Mouse (Mus musculus): ENCODE results near the gene Chst11.
"Not testable (repeated sequence)": the region's sequence is repeated elsewhere in the genome, so short reads cannot be mapped to it uniquely, and the experiment has no call there.

Chst11 gene

DNA sequence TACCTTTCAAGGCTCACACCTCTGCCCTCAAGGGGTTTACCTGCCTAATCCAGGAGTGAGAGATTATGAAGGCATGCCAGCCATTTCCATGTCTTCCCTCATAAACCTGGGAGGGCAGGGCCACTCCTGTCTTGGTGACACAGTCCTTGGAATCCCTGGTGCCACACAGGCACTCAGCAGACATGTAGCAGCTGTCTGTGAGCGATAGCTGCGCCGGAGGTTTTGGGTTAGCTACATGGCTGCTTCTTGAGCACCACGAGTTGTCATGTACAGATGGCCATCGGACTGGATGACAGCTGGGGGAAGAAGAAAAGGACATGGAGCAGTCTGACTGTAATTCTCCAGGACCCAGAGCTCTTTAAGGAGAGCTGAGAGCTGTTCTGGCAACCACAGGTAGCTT, 129.3 kb downstream of the Chst11 start:
- DNase-seq = no peak

DNA sequence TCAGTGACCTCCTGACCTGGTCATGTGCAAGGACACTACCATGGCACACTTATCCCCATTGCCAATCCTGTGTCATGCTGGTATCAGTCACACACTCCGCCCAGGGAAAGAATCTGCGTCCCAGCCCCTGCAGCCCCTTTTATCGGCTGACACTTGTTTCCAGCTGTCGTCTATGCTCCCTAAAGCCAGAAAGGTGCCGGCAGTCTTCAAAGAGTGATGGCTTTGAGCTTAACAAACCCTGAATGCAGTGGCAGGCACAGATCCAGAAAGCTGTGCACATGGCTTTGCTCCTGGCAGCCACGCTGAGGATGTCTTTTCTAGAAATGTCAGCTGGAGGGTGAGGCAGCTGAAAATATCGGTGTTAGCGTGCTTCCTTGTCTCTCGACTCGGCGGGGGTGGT, 131.6 kb downstream of the Chst11 start:
- no peak for DNase-seq

DNA sequence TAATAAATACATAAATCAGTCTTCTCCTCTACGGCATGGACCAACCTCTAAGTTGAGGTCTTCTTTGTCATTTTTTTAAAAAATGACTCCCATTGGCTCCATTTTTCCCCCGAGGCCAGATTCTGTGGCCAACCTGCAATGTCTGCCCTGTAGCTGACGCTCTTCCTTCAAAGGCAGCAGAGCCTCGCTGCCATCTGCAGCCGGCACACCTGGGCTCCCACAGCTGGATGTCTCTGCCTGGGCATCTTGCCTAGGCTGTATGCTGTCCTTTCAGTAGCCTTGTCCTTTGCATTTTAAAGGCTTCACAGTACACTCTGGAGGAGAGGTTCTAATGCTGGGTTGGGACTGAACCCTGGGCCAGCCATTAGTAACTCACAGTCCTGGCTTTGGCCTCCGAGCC, 132.6 kb downstream of the Chst11 start:
- no peak for DNase-seq

DNA sequence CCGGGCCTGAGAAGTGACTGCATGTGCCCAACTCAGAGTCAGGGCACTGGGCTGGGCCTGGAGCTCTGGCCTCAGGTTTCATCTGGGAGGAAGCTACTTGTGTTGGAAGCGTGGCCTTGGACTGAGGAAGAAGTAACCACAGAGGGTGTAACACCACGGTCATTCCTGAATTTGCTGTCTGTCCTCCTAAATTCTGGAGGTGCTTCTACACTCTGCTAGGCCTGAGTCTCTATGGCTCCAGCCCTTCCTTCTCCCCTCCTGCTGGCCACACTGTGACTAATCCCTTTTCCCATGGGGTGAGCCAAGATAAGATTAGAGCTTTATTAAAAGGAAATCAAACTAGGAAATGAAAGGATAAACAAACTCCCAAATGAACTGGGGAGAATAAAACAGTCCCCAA, 133.3 kb downstream of the Chst11 start:
- no peak for DNase-seq

DNA sequence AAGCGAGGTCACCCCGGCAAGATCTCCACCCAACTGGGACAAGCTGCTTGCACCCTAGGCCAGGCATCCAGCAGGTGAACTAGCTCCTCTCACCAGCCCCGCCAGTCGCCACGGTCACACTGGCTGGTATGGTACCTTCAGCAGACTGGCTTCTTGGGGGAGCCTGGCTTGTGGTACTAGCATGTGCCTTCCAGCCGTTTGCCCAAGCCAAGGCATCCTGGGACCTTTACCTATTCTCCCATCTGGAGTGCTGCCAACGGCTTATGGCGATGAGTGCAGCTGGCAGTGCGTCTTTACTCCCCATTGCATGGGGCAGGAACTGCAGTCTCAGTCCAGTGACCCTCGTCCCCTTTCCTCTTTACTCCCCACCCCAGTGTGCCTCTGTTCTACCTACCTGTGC, 133.7 kb downstream of the Chst11 start:
- no peak for DNase-seq

DNA sequence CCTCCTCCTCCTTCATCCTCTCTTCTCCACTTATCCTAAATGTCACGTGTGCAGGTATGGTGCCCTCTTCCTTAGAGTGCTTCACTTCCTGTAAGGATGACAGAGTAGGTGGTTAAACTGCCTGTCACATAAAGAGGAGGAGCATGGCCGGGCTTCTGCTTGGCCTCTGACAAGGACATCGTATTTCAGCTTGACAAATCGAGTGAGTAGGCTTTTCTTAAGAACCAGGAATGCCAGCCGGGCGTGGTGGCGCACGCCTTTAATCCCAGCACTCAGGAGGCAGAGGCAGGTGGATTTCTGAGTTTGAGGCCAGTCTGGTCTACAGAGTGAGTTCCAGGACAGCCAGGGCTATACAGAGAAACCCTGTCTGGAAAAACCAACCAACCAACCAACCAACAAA, 134.2 kb downstream of the Chst11 start:
- DNase-seq = not testable (repeated sequence)

DNA sequence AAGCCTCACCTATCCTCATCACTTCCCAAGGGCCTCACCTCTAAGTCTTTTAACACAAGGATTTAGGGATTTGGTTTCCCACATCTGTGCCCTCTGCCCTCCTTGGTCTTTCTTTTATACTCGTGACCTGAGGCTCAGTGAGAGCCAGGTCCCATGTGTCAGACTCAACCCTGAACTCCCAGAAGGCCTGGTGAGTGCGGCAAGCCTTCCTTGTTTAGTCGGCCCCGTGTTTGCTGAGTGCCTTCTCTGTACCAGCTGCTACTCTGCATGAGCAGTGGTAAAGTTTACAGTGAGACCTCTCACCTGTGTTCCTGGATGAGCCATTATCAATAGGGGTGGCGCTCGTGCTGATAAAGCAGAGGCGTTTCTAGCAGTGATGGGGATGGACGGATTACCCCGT, 134.6 kb downstream of the Chst11 start:
- DNase-seq = no peak

DNA sequence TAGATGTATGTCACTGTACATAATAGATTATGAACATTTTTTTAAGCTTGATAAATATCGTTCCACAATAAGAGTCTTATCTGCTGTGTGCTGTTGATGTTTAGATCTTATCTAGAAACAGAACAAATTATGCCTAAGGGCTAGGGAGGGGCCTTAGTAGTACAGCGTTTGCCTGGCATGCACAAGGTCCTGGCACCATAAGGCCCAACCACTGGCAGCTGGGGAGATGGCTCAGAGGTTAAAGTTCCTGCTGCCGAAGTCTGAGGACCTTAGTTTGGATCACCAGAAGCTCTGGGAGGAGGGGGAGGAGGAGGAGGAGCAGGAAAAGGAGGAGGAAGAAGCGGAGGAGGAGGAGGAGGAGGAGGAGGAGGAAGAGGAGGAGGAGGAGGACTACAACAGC, 135.6 kb downstream of the Chst11 start:
- no peak for DNase-seq

DNA sequence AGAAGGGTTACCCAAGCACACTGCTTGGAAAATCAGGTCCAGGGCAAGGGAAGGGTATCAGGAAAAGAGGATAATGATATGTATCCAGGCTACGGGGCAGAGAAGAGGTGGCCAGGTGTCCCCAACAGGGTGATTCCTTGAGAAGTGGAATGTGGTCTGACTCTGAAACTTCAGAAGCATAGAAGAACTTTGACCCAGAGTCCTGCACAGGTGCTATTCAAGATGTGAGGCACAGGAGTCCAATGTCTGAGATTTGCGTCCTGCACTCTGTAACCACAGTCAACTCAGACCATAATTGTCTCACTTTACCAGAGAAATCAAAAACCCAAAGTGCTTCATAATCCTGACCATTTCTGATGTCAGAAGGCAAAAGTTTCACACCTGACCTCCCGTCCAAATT, 139.3 kb downstream of the Chst11 start:
- DNase-seq = no peak

DNA sequence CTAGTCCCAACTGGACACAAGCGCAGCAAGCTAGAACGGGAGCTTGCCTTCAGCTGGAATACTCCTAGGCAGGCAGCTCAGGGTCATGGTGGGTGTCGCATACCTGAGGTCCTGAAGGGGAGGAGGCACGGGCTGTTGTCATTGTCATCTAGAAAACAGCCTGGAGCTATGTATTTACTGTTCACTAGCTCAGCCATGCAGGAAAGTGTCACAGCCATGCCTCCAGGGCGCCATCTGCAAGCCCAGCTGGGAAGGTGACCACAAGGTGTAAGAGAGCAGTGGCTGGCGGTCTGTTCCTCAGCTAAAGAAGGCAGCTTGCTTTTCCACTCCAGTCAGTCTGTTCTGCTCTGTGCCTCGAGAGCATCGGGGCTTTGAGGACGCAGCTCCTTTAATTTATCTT, 141.1 kb downstream of the Chst11 start:
- DNase-seq = no peak

DNA sequence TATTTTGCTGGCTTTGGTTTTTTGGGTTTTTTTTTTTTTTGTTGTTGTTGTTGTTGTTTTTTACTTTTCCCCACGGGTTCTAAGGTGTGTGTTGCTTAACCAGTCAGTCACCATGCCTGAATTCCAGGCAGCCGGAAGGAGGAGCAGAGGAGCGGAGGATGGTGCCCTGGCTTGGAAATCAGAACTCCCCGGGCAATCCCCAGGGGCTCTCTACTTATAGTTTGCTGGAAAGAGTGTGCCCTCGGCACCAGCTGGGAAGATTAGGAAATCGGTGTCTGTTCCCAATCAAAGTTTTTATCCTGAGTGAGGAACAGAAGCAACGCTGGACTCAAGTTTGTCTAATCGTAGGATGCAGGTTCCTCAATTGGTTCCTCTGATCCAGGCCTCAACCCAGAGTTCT, 143.1 kb downstream of the Chst11 start:
- DNase-seq = no peak

DNA sequence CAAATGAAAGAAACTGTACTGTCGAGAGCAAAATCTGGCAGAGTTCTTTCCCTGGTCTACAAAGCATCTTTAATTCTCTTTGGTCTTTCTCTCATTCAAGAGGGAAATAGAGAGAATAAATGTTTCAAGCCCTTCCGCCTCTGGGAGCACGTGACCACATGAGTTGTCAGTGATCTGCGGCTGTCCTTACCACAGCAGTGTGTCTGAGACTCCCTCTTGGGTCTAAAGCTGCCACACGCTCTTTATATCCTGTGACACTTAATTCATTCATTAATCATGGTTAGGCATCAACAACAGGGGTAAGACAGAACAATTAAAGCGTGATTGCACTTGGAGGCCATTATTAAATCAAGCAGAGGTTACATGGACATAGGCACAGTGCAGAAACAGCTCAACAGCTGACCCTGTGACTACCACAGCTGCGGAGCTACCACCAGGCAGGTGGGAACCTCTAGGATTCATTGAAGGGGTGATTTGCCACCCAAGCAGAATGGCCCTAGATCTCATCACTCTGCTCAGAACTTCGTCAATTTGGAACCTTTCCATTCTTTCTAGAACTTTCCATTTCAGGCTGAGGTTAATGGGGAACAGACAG, 144.4 kb downstream of the Chst11 start:
- DNase-seq = no peak

DNA sequence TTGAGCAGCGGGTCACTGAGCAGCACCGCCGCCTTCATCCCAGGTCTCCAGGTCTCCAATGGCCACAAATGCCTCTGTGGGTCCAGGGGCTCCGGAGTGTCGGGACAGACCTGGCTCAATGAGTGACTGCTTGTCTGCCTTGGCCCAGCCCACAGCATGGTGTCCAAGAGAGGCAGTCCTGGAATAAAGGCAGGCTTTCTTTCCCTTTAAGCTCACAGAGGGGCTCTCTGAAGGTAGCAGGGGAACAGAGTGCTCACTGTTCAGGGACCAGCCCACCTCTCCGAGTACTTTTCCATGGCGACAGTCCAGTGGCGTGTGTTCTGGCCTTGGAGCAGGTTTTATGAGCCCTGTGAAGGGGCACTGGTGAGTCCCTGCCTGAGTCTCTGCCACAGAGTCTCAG, 145.3 kb downstream of the Chst11 start:
- DNase-seq = no peak

DNA sequence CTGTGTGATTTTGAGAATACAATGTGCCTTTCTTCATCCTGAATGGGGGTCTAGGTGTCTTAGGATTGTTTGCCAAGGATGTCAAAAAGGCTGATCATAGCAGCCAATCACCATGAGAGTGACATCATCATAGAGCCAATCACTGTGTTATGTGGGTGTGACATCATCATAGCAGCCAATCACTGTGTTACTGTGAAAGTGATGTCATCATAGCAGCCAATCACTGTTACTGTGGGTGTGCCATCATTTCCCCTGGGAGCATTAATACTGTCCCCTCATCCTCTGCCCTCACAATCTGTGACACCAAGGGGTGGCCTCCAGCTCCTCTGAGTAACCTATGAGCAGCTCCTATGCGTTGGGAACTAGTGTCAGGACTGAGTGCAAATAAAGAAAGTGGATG, 146.6 kb downstream of the Chst11 start:
- DNase-seq = no peak

DNA sequence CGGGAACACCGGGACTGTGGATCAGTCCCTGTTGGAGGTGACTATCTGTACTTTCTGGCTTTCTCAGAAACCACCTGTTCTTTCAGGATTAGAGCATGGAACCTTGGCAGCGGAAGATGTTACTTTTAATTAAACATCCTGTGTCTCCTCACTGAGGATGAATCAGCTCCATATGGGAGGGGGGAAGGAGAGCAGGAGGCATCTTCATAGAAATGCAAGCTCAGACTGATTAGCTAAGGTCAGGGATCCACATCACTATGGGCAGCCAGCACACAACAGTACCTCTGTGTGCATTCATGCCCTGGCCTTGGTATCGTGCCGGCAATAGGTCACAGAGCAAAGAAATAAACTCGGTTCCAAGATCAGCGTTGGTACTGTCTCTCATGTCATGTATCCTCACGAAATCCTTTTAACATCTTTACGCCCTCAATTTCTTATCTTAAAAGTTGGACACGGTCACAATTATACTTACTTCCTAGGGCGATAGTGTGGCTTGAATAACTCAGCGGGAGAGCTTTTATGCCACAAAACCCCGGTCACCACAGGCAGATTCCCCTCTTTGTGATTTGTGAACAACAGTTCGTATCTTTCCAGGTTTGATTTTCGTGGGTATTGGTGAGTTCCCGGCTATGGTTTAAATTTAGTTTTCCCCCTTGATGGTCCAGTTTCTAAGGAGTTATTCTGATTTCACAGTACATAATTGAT, 148.7 kb downstream of the Chst11 start:
- no peak for DNase-seq

DNA sequence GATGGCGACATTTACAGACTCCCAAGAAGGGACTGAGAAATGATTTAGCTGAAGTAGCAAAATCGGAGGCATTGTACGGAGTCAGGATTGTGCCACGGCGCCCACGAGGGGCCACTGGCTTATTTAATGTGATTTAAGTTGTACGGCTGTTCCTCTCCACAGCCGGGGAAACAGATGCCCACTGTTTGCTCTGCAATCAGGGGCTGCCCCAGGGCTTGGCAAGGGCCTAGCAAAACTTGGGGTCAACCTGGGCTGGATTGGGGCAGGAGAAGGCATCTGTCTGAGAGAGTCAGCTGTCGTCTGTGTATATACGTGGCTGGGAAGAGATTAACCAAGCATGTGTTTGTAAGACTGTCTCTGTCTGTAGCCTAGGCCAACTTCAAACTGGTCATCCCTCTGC, 149.6 kb downstream of the Chst11 start:
- no peak for DNase-seq

DNA sequence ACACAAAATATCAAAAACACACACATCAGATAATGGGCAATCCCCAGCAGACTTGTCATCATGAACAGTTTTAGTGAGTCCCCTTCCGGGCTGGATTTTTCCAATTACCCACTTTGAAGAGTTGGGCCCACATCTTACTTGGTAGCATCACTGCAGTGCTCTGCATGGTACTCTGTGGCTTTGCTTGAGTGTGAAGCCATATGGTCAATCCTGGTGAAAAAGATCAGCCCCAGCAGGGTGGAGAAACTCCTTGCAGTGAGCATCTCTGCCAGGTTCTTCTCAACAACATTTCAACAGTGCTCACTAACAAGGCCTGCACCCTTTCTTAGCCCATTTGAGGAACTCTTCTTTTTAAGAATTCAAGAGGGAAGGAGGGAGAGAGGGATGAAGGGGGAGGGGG, 150.7 kb downstream of the Chst11 start:
- DNase-seq = no peak

DNA sequence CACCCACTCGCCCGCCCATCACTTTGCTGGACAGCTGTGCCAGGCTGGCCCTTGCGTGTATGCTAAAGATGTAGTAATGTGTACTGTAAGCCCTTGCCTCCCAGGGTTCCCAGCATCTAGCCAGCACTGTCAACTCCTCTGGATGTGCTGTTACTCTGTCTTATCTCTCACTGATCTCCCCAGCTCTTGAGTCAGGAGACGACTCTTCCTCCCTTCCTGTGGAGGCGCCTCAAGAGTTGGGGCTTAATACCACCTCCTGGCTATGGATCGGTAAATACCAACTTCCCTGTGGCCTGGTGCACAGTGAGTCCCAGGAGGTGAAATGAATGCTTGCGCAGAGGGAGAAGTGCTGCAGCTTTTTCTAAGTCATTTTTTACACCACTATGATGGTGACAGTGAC, 151.8 kb downstream of the Chst11 start:
- no peak for DNase-seq

DNA sequence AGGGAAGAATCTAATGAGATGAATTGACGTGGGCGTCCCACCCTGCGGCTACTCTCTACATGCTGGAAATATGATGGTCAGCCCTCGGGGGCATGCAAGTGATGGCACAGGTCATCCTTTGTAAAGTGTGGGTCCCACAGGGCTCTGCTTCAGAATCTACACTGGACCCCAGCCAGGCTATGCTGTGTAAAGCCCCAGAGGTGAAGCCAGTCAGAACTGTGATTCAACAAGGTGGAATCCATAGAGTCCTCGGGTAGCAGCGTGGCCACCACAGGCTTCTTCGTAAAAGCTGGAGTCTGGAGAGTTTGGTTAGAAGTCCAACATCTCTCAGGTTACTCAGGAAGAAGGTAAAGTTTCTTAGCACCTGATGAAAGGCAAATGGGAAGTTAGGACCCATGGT, 154.0 kb downstream of the Chst11 start:
- no peak for DNase-seq

DNA sequence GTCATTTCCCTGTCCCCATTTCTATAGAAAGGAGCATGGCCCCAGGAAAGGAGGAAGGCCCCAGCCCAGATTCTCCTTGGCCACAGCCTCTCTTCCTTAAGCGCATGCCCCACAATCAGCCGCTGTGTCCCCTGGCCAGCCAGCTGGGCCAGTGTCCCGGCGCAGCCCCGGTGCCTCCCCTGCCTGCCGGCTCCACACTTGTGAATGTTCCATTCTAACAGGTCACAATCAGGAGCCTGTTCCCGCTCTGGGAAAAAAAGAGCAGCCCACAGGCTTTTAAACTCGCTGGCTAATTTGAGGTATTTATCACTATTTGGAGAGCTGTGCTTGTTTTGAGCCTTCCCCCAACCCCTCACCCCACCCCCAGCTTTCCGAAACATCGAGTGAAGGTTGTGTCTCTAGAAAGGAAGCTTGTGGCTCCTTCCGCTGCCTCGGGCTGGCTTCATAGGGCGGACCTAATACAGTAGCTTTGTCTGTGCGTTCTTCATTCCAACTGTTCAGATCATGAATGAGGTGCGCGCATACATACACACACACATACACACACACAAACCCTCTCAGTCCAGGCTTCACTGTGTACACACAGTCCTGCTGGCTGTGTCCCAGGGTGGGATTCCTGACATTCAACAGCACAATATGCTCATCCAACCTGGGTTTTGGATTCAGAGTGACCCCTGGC, 155.1 kb downstream of the Chst11 start:
- peak; percentile 37 for DNase-seq

DNA sequence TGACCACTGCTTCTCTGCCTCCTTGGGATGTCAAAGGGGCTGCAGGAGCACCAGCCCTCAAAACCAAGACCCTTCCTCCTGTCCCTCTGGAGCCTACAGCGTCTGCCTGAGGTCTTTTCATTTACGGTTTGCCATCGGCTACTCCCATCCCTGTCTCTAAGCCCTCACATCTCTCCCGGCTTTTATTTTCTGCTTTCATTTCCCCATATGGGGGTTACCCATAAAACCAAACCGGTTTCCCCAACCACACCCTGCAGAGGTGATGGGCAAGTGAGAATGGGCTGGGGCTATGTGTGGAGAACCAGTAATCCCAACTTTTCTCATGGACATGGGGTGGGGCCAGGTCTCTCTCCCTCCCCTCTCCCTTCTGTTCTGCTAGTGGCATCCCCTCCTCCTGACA, 156.1 kb downstream of the Chst11 start:
- DNase-seq = no peak

DNA sequence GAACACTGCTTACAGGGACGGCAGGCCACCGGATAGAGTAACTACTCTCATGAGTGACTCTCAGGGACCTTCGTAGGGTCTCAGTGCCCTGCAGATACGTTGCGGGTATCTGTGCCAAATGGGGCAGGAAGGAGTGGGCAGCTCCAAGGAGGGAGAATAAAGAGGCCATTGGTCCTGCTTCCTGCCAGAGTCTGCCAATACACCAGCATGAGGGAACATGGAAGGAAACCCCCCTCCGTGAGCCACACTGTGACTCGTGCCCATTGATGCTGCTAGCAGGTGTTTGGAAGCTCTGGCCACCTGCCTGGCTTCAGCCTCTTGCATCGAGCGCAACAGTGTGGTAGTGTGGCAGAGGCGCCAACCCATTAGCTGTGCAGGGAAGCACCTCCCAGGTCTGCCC, 157.8 kb downstream of the Chst11 start:
- peak; percentile 30 for DNase-seq

DNA sequence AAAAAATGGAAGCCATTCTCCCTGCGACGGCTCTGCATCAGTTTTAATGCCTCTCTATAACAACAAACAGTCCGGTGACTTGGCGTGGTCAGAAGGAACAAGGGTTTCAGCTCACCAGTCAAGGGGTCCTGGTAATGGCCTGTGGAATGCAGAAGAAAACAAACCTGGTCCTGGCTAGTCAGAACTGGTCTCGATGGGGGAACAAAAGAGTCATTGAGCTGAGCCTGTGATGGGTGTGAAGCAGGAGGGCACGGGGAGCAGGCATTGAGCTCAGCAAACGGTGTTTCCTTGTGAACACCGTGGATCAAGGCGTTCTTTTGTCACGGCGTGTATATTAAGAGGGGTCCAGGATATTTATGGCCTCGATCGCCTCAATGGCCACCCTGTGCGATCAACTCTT, 160.5 kb downstream of the Chst11 start:
- DNase-seq = no peak

DNA sequence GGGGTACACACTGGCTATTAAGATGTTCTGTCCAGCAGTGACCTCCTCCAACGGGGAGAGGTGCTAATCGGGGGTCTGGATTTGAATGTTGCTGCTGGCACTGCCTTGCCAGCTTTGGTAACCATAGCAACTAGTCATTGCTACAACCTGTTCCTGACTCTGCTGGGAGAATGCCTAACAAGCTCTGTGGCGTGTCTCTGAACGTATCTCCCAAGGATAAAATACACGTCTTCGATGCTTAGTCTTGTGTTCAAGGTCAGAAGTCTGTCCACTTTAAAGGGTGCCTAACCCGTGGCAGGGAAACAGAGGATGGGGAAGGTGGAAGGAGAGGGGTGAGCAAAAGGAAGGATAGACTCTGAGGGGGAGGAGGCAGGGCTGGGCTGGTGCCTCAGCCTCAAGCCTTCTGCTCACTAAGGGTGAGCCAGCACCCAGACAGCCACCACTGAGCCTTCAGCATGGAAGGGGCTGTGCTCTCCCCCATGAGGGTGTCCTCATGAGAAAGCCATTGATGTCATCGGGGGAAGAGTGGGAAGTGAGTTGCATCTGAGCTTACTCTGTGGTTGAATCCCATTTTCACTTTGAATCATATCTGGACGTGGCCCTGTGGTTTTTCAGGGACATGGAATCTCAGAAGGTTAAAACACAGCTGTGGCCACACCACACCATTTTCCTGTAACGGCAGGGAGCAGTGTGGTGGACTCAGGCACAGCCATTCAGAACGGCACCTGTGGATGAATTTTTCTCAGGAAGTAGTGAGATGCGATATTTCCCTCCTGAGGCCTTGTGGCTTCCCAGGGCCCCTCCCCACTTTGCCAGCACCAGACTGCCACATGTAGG, 164.3 kb downstream of the Chst11 start:
- DNase-seq = peak; percentile 39

All from right cerebral cortex, postnatal 25 days (tissue).